Comparison of ENCODE assay signal across 25 mouse cellular contexts in genomic region chr7:70810411-70811090, GRCm38 (mm10).
DNase-seq lines count a peak whose midpoint lies in the region; ATAC-seq and TF ChIP-seq lines count a peak whose summit lies in the region.
"Had no signal": no experiment of that assay in that cellular context is flagged by ENCODE, and none has a peak within 500 bp of the region (broad histone marks: within the 10 kb centered on the region; RNA-seq: fewer than 3 reads in every experiment).

No protein-coding gene starts in this region.

- no peak for TF ChIP-seq CTCF in kidney, postnatal 0 days (IDR thresholded peaks at IDR 0.05; ENCODE audit: low read depth)

- WGBS in hindbrain, embryonic 10.5 days: 78% methylated on average over 18 of the region's 18 CpGs
- 80% methylated on average over 18 of the region's 18 CpGs for WGBS in hindbrain, embryonic 13.5 days
- WGBS in kidney, postnatal 0 days: 59% methylated on average over 18 of the region's 18 CpGs

- H3K4me2 ChIP-seq in hindbrain, embryonic 13.5 days: no peak overlapping the region
- H3K4me2 ChIP-seq in kidney, postnatal 0 days (ENCODE audit: low read length): no peak overlapping the region
- H3K4me2 ChIP-seq: forebrain, embryonic 13.5 days; liver, embryonic 15.5 days; midbrain, embryonic 12.5 days; neural tube, embryonic 15.5 days had no signal

- H3K27ac ChIP-seq in hindbrain, embryonic 10.5 days: no peak overlapping the region
- no peak overlapping the region for H3K27ac ChIP-seq in hindbrain, embryonic 13.5 days
- H3K27ac ChIP-seq in kidney, postnatal 0 days: peak overlapping the region; percentile 70
- H3K27ac ChIP-seq: forebrain, embryonic 13.5 days; gastrocnemius, adult 2 months; heart, embryonic 10.5 days; liver, embryonic 15.5 days; midbrain, embryonic 12.5 days; neural tube, embryonic 15.5 days had no signal

- peaks cover 24% of the 10 kb centered on the region for H3K4me1 ChIP-seq in hindbrain, embryonic 10.5 days (replicated peaks)
- H3K4me1 ChIP-seq in hindbrain, embryonic 13.5 days (replicated peaks): peaks cover 7% of the 10 kb centered on the region; the same call in 1 of the 2 replicates
- H3K4me1 ChIP-seq in kidney, postnatal 0 days (replicated peaks; ENCODE audit: insufficient read depth, low read length): no peaks in the 10 kb centered on the region; the same call in 1 of the 2 replicates
- H3K4me1 ChIP-seq: liver, embryonic 15.5 days; neural tube, embryonic 15.5 days had no signal

- no peaks in the 10 kb centered on the region for H3K9me3 ChIP-seq in hindbrain, embryonic 10.5 days
- H3K9me3 ChIP-seq in hindbrain, embryonic 13.5 days: no peaks in the 10 kb centered on the region
- H3K9me3 ChIP-seq in kidney, postnatal 0 days (replicated peaks; ENCODE audit: low read length): no peaks in the 10 kb centered on the region
- H3K9me3 ChIP-seq: forebrain, embryonic 13.5 days; heart, embryonic 10.5 days; liver, embryonic 15.5 days; midbrain, embryonic 12.5 days; neural tube, embryonic 15.5 days had no signal

- DNase-seq in hindbrain, embryonic 10.5 days (ENCODE audit: low spot score): peak; percentile 22
- peak; percentile 67 for DNase-seq in kidney, postnatal 0 days (ENCODE audit: low spot score)
- no peak for DNase-seq in kidney, postnatal 10 days
- DNase-seq in lung, postnatal 10 days: peak; percentile 9
- DNase-seq in lung, postnatal 36 days: no peak
- no peak for DNase-seq in left cerebral cortex, adult 18-20 months (ENCODE audit: low spot score in 2 of 2)
- no peak for DNase-seq in heart, adult 8-10 months (ENCODE audit: low spot score)
- DNase-seq: adrenal gland, postnatal 25 days; cerebellum, adult 8-10 months; cerebellum, postnatal 36 days; gastrocnemius, adult 2 months; heart, postnatal 4 days; layer of hippocampus, postnatal 36 days; right cerebral cortex, adult 18-20 months; right cerebral cortex, postnatal 4 days; thymus, postnatal 25 days had no signal

- H3K9ac ChIP-seq in hindbrain, embryonic 13.5 days: no peak overlapping the region
- no peak overlapping the region for H3K9ac ChIP-seq in kidney, postnatal 0 days (ENCODE audit: low read depth, low read length)
- H3K9ac ChIP-seq: forebrain, embryonic 13.5 days; liver, embryonic 15.5 days; midbrain, embryonic 12.5 days; neural tube, embryonic 15.5 days had no signal

- no peaks in the 10 kb centered on the region for H3K27me3 ChIP-seq in hindbrain, embryonic 10.5 days (ENCODE audit: insufficient read depth, poor library complexity, severe bottlenecking)
- H3K27me3 ChIP-seq in hindbrain, embryonic 13.5 days: no peaks in the 10 kb centered on the region
- H3K27me3 ChIP-seq in kidney, postnatal 0 days (ENCODE audit: insufficient read depth, low read length): no peaks in the 10 kb centered on the region
- H3K27me3 ChIP-seq: forebrain, embryonic 13.5 days; liver, embryonic 15.5 days; midbrain, embryonic 12.5 days; neural tube, embryonic 15.5 days had no signal

- ATAC-seq in hindbrain, embryonic 13.5 days (ENCODE audit: low FRiP score): no peak
- no peak for ATAC-seq in kidney, postnatal 0 days (replicated peaks; ENCODE audit: low FRiP score, low read depth)
- ATAC-seq: CD4-positive, CD25-positive, alpha-beta regulatory T cell, adult 4 months; forebrain, embryonic 13.5 days; hindbrain, embryonic 16.5 days; intestine, postnatal 0 days had no signal

- no peak overlapping the region for H3K4me3 ChIP-seq in hindbrain, embryonic 10.5 days
- no peak overlapping the region for H3K4me3 ChIP-seq in hindbrain, embryonic 13.5 days
- H3K4me3 ChIP-seq in kidney, postnatal 0 days (replicated peaks; ENCODE audit: low read depth, low read length): no peak overlapping the region
- H3K4me3 ChIP-seq: forebrain, embryonic 13.5 days; gastrocnemius, adult 2 months; heart, embryonic 10.5 days; liver, embryonic 15.5 days; midbrain, embryonic 12.5 days; neural tube, embryonic 15.5 days had no signal

- H3K36me3 ChIP-seq in hindbrain, embryonic 10.5 days: no peaks in the 10 kb centered on the region
- H3K36me3 ChIP-seq in hindbrain, embryonic 13.5 days: no peaks in the 10 kb centered on the region
- no peaks in the 10 kb centered on the region for H3K36me3 ChIP-seq in kidney, postnatal 0 days (ENCODE audit: insufficient read depth, low read length)
- H3K36me3 ChIP-seq: heart, embryonic 10.5 days; liver, embryonic 15.5 days; midbrain, embryonic 12.5 days; neural tube, embryonic 15.5 days had no signal

Comparison
In these comparisons a context has a peak if more than half of its experiments do, and no peak if none do; other contexts are left out.
1. DNase-seq: peak in hindbrain, embryonic 10.5 days (single experiment), kidney, postnatal 0 days (single experiment) and lung, postnatal 10 days (single experiment); none in kidney, postnatal 10 days (single experiment), lung, postnatal 36 days (single experiment), left cerebral cortex, adult 18-20 months (0 of 2) and heart, adult 8-10 months (single experiment).